Mouse (Mus musculus): Measurements from ENCODE around the gene Clpsl2.

Gene Clpsl2

GRCm38 (mm10) chr17:28549111-28549510 lies at the start of gene Clpsl2:
Gene Clpsl2 (plus strand): TSS chr17:28549411.
- DNase-seq (ENCODE audit: extremely low read depth, low read depth): no peak

- DNase-seq (ENCODE audit: extremely low read depth, low read depth): no peak
Observed at GRCm38 (mm10) chr17:28500465-28500864, 48.7 kb upstream of the Clpsl2 start.

DNA sequence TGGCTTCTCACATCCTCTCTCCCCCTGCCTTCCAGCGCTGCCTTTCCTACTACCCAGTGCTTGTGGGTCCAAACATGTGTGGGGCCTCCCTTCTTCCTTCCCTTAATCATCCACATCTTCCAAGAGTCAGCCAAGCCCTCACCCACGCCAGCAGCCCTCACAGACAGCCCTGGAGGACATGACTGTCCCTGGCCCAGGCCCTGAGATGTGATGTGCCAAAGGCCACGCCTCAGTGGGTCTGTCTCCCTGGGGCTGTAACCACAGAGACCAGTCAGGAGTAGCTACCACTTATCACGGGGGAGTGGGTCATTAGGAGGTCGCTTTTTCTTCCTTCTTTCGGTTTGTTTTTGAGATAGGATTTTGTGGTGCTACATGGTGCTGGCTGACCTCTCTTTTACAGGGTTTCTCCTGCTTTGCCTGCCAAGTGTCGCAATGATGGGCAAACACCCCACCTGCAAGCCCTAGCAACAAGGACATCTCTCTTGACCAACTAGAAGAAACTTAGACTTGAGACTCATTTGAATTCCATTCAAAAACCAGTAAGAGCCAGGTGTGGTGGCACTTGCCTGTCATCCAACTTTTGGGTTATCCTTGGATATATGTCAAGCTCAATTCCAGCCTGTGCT lies 46.9 kb upstream of the Clpsl2 start:
- DNase-seq (ENCODE audit: extremely low read depth, low read depth): no peak

- no peak for DNase-seq (ENCODE audit: extremely low read depth, low read depth)
Observed at GRCm38 (mm10) chr17:28504182-28504581, 45.0 kb upstream of the Clpsl2 start.

- no peak for DNase-seq (ENCODE audit: extremely low read depth, low read depth)
Observed at GRCm38 (mm10) chr17:28505591-28505990, 43.6 kb upstream of the Clpsl2 start.

GRCm38 (mm10) chr17:28506895-28507294 lies 42.3 kb upstream of the Clpsl2 start:
- no peak for DNase-seq (ENCODE audit: extremely low read depth, low read depth)

GRCm38 (mm10) chr17:28507496-28507895 lies 41.7 kb upstream of the Clpsl2 start:
- no peak for DNase-seq (ENCODE audit: extremely low read depth, low read depth)

DNA sequence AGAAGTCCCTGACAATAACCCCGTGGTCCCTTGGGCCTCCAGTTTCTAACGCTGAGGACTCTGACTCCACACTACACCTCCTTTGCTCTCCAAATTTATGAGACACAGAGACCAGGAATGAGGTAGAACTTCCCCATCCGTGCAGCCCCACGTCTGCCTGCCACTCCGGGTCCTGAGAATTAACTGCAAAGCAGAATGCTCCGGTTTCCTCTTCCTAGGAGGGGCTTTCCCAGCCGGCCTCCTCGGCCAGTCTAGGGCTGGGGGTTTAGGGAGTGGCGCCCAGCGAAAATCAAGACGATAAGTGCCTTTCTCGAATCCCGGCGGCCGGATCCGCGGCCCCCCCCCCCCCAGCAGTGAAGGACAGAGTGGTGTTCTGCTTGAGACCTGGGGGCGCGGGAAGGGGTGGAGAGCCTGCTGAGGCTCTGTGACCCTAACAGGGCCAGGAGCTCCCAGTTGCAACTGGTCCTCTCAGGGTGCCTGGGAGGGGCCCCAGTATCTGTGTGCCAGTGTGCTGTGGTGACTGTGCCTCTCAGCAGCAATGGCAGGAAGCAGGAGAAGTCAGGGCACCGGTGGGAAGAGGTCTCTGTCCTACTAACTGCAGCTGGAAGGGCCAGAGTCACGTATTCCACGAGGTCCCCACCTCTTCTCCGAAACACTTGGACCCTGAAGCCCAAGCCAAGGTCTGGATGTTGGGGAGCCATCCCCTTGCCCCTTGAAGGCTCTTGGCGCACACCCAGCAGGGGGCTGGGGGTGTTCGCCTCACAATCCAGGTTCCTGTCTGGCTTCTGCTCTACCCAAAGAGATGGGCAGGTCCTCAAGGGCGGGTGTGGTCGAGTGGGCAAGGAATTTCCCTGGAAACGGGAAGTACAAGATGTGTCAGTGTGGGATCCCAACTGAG lies 38.5 kb upstream of the Clpsl2 start:
- no peak for DNase-seq (ENCODE audit: extremely low read depth, low read depth)

GRCm38 (mm10) chr17:28511616-28512541 lies 37.3 kb upstream of the Clpsl2 start:
- no peak for DNase-seq (ENCODE audit: extremely low read depth, low read depth)

DNA sequence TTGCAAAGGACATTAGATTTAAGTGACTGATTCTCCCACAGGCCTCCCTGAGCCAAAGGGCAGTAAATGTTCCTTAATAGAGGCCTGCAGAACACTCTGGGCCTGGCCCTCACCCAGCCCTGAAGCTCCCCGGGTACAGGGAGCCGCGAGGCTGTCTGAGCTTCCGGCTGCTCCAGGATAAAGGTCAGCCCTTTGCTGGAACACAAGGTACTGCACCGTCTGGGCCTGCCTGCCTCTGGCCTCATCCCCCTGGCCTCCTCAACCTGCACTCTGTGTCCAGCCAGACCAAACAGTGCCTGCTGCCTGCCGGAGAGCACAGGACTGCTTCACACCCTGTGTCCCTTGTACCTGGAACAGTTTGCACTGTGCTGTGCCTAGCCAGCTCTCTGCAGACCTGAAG lies 36.5 kb upstream of the Clpsl2 start:
- no peak for DNase-seq (ENCODE audit: extremely low read depth, low read depth)

DNA sequence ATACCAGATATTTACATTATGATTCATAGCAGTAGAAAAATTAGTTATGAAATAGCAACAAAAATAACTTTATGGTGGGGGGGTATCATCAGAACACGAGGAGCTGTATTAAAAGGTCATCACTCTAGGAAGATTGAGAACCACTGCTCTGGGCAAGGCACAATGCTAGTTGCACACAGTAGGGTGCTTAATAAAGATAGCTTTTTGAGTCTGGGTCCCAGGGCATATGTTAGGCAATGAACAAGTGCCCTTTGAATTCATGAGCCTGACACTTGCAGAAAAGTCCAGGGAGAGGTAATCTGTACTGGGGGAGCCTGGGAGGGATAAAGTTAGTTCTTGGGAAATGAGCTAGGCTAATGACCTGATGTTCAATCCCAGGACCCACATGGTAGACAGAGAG lies 35.9 kb upstream of the Clpsl2 start:
- DNase-seq (ENCODE audit: extremely low read depth, low read depth): no peak

DNA sequence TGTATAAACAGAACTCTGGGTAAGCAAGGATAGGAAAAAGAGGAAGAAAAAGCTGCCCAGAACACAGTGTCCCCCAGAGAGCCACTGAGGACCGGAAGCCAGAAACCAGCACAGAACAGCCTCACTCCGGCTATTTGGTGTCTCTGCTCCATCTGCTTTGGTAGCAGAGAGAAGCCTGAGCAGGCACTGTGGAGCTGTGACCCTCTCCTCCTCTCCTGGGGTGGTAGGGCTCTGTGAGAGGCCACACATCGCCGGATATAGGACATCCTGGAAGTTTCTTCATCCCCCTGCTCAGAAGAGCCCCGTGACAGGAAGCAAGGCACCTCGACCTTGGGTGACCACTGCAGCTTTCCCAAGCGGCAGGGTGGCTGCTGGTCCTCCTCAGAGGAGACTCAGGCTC lies 35.4 kb upstream of the Clpsl2 start:
- no peak for DNase-seq (ENCODE audit: extremely low read depth, low read depth)

DNA sequence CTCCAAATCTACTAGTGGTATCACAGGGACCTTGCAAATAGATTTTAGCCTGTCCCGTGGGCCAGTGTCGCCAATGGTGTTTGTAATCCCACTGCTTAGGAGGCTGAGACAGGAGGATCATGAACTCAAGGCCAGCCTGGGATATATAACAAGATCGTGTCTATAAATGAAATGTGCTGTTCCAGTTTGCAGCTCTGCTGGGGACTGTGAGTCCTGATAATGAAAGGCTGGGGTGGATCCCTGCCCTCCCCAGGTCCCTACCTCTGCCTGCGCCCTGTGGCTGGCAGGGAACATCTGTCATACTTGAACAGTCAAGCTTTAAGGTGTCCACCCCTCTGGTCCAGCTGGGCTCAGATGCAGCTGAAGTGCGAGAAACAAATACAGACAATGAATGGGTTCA lies 34.7 kb upstream of the Clpsl2 start:
- no peak for DNase-seq (ENCODE audit: extremely low read depth, low read depth)

GRCm38 (mm10) chr17:28515431-28516341 lies 33.5 kb upstream of the Clpsl2 start:
- no peak for DNase-seq (ENCODE audit: extremely low read depth, low read depth)

- DNase-seq (ENCODE audit: extremely low read depth, low read depth): no peak
Observed at GRCm38 (mm10) chr17:28516881-28517280, 32.3 kb upstream of the Clpsl2 start.

GRCm38 (mm10) chr17:28517441-28517955 lies 31.7 kb upstream of the Clpsl2 start, which contains the start of gene Fkbp5:
Gene Fkbp5 (minus strand): TSS chr17:28517527.
- DNase-seq (ENCODE audit: extremely low read depth, low read depth): no peak

- peak; percentile 24 for DNase-seq (ENCODE audit: extremely low read depth, low read depth)
Observed at GRCm38 (mm10) chr17:28517956-28518614, 31.1 kb upstream of the Clpsl2 start.

DNA sequence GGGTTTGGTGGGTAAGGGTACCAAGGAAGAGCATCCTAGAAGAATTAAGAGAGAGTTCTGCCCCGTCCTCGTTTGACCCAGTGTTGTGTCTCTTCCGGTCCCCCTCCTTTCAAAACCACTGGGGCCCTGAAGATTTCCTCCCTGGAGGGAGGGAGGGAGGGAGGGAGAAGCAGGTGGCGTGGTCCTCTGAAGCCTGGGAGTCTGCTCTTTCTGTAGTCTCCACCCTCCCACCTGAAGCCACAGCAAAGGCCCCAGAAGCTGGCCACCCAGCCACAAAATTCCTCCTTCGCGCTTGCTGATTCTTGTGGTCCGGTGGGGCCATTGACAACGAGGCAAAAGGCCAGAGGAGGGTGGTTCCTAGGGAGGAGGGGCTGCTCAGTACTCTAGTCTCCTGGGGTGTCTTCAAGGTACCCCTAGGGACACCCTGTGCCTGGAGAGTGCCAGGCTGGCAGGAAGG lies 30.6 kb upstream of the Clpsl2 start:
- DNase-seq (ENCODE audit: extremely low read depth, low read depth): peak; percentile 31

DNA sequence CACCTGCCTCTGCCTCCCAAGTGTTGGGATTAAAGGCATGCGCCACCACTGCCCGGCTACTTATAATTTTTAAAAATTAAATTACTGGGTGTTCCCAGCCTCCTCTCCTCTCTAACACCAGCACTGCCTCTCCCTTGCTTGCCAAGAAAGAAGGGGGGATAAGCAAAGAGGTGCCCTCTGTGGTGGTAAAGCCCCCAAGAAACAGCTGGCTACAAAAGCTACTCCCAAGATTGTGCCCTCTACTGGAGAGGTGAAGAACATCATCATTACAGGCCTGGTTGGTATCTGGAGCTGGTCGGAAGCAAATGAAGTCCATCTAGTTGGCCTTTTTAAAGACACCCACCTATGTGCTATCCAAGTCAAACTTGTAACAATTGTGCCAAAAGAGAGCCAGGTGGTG lies 29.4 kb upstream of the Clpsl2 start:
- peak; percentile 36 for DNase-seq (ENCODE audit: extremely low read depth, low read depth)

GRCm38 (mm10) chr17:28520561-28520960 lies 28.6 kb upstream of the Clpsl2 start:
- DNase-seq (ENCODE audit: extremely low read depth, low read depth): no peak

Measured in MEL-GATA-1-ER (cell line).